Mouse (Mus musculus) myocyte (in vitro differentiated cells): Measurements from ENCODE around the gene Slc34a3. TPM values are rescaled to one million over a fixed set of nuclear protein-coding genes. Genes with fewer than 3 reads are reported as not detected.

Source experiments
- H3K27me3 ChIP-seq: one replicate; pipeline ENCODE4 v1.6.1; 2011; ENCODE audit not compliant: control insufficient read depth, insufficient read depth, insufficient read length
- H3K36me3 ChIP-seq: one replicate; pipeline ENCODE4 v1.6.1; 2011; ENCODE audit not compliant: control insufficient read depth, insufficient read depth
- H3K4me2 ChIP-seq: one replicate; pipeline ENCODE4 v1.6.1; 2011; ENCODE audit warnings: low read depth, control low read depth
- H3K4me3 ChIP-seq: one replicate; pipeline ENCODE4 v1.5.1; 2011; ENCODE audit warnings: mild to moderate bottlenecking, control low read depth, moderate library complexity
- H3K79me2 ChIP-seq: one replicate; pipeline ENCODE4 v1.6.1; 2011; ENCODE audit not compliant: control insufficient read depth, insufficient read depth
- H3ac ChIP-seq: one replicate; pipeline ENCODE4 v1.6.1; 2011; ENCODE audit not compliant: control insufficient read depth, insufficient read length
- CEBPB ChIP-seq: IDR thresholded peaks from 2 replicates; pipeline ENCODE4 v1.6.1; 2011; ENCODE audit warnings: mild to moderate bottlenecking, moderate library complexity; ENCODE audit not compliant: poor library complexity, insufficient read depth, severe bottlenecking
- E2F4 ChIP-seq: IDR thresholded peaks from one replicate; pipeline ENCODE4 v1.6.1; 2011; ENCODE audit warnings: mild to moderate bottlenecking, control low read depth, moderate library complexity; ENCODE audit not compliant: insufficient read depth
- MAX ChIP-seq: IDR thresholded peaks from one replicate; pipeline ENCODE4 v1.6.1; 2011; ENCODE audit warnings: low read depth, mild to moderate bottlenecking, control low read depth
- MYOD1 ChIP-seq, 3 experiments: IDR thresholded peaks; one replicate each; pipeline ENCODE4 v1.6.1; 2011; ENCODE audit warnings: control low read depth in 2 of 3, low read depth in 2 of 3, mild to moderate bottlenecking in 2 of 3, moderate library complexity in 1 of 3; ENCODE audit not compliant: insufficient read length in 2 of 3, control insufficient read depth in 1 of 3
- MYOG ChIP-seq, 3 experiments: IDR thresholded peaks; one replicate each; pipeline ENCODE4 v1.6.1; 2011; ENCODE audit warnings: control low read depth in 2 of 3, low read depth in 2 of 3, mild to moderate bottlenecking in 2 of 3; ENCODE audit not compliant: insufficient read length in 2 of 3, control insufficient read depth in 1 of 3, insufficient read depth in 1 of 3
- POLR2A ChIP-seq: IDR thresholded peaks from one replicate; pipeline ENCODE4 v1.6.1; 2011; ENCODE audit warnings: low read depth, mild to moderate bottlenecking, control low read depth, moderate library complexity; ENCODE audit not compliant: insufficient read length
- POLR2AphosphoS2 ChIP-seq: IDR thresholded peaks from one replicate; pipeline ENCODE4 v1.6.1; 2011; ENCODE audit warnings: low read depth, control low read depth; ENCODE audit not compliant: insufficient read length
- REST ChIP-seq: IDR thresholded peaks from one replicate; pipeline ENCODE4 v1.6.1; 2011; ENCODE audit warnings: mild to moderate bottlenecking, control low read depth, moderate library complexity; ENCODE audit not compliant: insufficient read depth, insufficient read length
- SRF ChIP-seq: IDR thresholded peaks from one replicate; pipeline ENCODE4 v1.6.1; 2011; ENCODE audit warnings: low read depth; ENCODE audit not compliant: control insufficient read depth, insufficient read length
- TCF12 ChIP-seq: IDR thresholded peaks from one replicate; pipeline ENCODE4 v1.6.1; 2011; ENCODE audit warnings: mild to moderate bottlenecking, control low read depth; ENCODE audit not compliant: poor library complexity, insufficient read depth, severe bottlenecking
- TCF3 ChIP-seq: IDR thresholded peaks from one replicate; pipeline ENCODE4 v1.6.1; 2011; ENCODE audit warnings: low read depth, control low read depth; ENCODE audit not compliant: insufficient read length
- USF1 ChIP-seq: IDR thresholded peaks from one replicate; pipeline ENCODE4 v1.6.1; 2011; ENCODE audit warnings: low read depth, mild to moderate bottlenecking, control low read depth, moderate library complexity
- polyA plus RNA-seq: library from polyadenylated mRNA; unstranded; fragments of >200 nt; fragmentation: generic; extraction: Trizol; gene quantifications from one replicate; pipeline ENCODE4 v1.2.1, GENCODE M21; 2012; ENCODE audit warnings: missing spikeins

Gene Slc34a3
- polyA plus RNA-seq, 1 experiment, result not detected

- no peak for TF ChIP-seq E2F4
- TF ChIP-seq USF1, result no peak
- TF ChIP-seq TCF12, result no peak
- no peak for TF ChIP-seq CEBPB
- no peak for TF ChIP-seq POLR2AphosphoS2
- no peak for TF ChIP-seq MYOD1 (IDR thresholded peaks at IDR 0.05; ENCODE audit: control insufficient read depth in 1 of 3, insufficient read length in 2 of 3, low read depth in 2 of 3)
- no peak for TF ChIP-seq REST
- no peak for TF ChIP-seq SRF
- TF ChIP-seq MYOG (IDR thresholded peaks at IDR 0.05; ENCODE audit: control insufficient read depth in 1 of 3, insufficient read depth in 1 of 3, insufficient read length in 2 of 3, low read depth in 2 of 3), result no peak
- no peak for TF ChIP-seq MAX
- TF ChIP-seq TCF3, result no peak
- no peak for TF ChIP-seq POLR2A
- H3K4me2 ChIP-seq, result peak overlapping the region; percentile 83
- peaks cover 14% of the 10 kb centered on the region for H3K36me3 ChIP-seq
- H3K79me2 ChIP-seq, result no peaks in the 10 kb centered on the region
- peak overlapping the region; percentile 24 for H3K4me3 ChIP-seq
- H3ac ChIP-seq, result no peak overlapping the region
- no peaks in the 10 kb centered on the region for H3K27me3 ChIP-seq
Measured at GRCm38 (mm10) chr2:25195211-25196156, 38.7 kb downstream of the Slc34a3 start.

DNA sequence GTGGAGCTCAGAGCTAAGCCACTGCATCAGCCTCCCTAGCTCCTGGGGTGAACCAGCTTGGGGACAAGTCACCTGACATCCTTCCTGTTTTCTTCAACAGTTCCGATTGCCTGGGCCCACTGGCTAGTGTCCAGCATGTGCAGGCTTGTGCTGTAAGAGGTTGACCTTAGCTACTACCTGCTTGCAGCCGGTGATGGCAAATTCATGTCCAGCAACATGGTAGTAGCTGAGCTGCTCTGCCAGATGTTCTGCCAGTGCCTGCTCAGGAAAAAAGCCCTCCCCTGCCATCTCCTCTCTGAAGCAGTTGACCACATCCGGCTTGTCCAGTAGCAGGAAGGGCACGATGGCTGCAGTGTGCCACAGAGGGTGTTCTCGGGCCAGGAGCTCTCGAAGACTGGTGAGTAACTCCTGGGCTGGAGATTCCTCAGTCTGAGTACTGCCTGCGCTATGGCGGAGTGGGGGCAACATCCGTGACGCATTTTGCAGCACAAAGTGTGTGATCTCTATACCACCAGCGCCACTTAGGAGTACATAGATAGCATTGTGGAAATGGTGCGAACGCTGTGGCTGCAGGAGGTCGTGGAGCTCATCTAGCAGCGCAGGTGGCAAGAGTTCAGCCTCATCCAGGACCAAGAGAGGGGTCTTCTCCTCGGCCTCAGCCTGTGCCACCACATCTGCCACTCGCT is 39.5 kb downstream of the Slc34a3 start:
- H3K4me3 ChIP-seq, result no peak overlapping the region

DNA sequence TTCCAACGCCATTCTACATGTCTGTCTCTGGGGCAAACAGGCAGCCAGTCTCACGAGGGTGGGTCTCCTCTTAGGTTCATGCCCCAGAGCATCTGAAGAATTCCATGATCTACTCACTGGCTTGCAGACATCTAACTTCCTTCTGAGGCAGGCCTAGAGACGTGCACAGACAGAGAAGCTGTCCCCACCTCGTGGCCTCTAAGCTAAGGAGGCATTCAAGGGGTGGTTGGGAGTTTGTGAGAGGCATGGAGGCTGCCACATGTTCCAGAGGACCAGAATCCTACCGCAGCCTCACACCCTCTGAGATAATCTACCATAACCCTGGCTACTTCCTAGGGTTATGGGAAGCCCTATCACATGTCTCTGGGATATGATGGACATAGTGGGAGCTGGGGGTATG is 40.2 kb downstream of the Slc34a3 start:
- H3K4me2 ChIP-seq, result no peak overlapping the region
- no peak overlapping the region for H3ac ChIP-seq

More for the DNA sequence above, 39.5 kb downstream of the Slc34a3 start:
- H3K27me3 ChIP-seq, result no peaks in the 10 kb centered on the region
- H3ac ChIP-seq, result no peak overlapping the region
- peaks cover 5% of the 10 kb centered on the region for H3K36me3 ChIP-seq
- no peak for TF ChIP-seq MYOG (IDR thresholded peaks at IDR 0.05; ENCODE audit: control insufficient read depth in 1 of 3, insufficient read depth in 1 of 3, insufficient read length in 2 of 3, low read depth in 2 of 3)
- TF ChIP-seq TCF3, result no peak
- TF ChIP-seq USF1, result no peak
- no peak for TF ChIP-seq MYOD1 (IDR thresholded peaks at IDR 0.05; ENCODE audit: control insufficient read depth in 1 of 3, insufficient read length in 2 of 3, low read depth in 2 of 3)
- no peak for TF ChIP-seq REST
- TF ChIP-seq POLR2A, result no peak
- TF ChIP-seq POLR2AphosphoS2, result no peak
- no peak overlapping the region for H3K4me2 ChIP-seq
- H3K79me2 ChIP-seq, result no peaks in the 10 kb centered on the region

GRCm38 (mm10) chr2:25193330-25193770 is 40.8 kb downstream of the Slc34a3 start:
- Histone ChIP-seq H3K4me3 (no peak overlapping the region), H3ac (no peak overlapping the region), H3K27me3 (no peaks in the 10 kb centered on the region), H3K4me2 (peak overlapping the region; percentile 25), H3K36me3 (no peaks in the 10 kb centered on the region), H3K79me2 (no peaks in the 10 kb centered on the region)
- TF ChIP-seq CEBPB (no peak), POLR2AphosphoS2 (peak; percentile 40)

More for the DNA sequence above, 40.2 kb downstream of the Slc34a3 start:
- no peak for TF ChIP-seq TCF3
- TF ChIP-seq REST, result no peak
- no peak for TF ChIP-seq E2F4
- no peak for TF ChIP-seq SRF
- TF ChIP-seq MAX, result no peak
- no peak for TF ChIP-seq POLR2A
- H3K36me3 ChIP-seq, result no peaks in the 10 kb centered on the region
- no peak overlapping the region for H3K4me3 ChIP-seq
- H3K27me3 ChIP-seq, result no peaks in the 10 kb centered on the region
- no peaks in the 10 kb centered on the region for H3K79me2 ChIP-seq

- TF ChIP-seq POLR2AphosphoS2, result no peak
- TF ChIP-seq POLR2A, result no peak
- TF ChIP-seq MYOD1 (IDR thresholded peaks at IDR 0.05; ENCODE audit: control insufficient read depth in 1 of 3, insufficient read length in 2 of 3, low read depth in 2 of 3), result no peak
- TF ChIP-seq MAX, result no peak
- TF ChIP-seq TCF3, result no peak
- no peak for TF ChIP-seq MYOG (IDR thresholded peaks at IDR 0.05; ENCODE audit: control insufficient read depth in 1 of 3, insufficient read depth in 1 of 3, insufficient read length in 2 of 3, low read depth in 2 of 3)
- no peak for TF ChIP-seq TCF12
- TF ChIP-seq USF1, result no peak
- no peak for TF ChIP-seq CEBPB
- no peak for TF ChIP-seq E2F4
- TF ChIP-seq REST, result no peak
- TF ChIP-seq SRF, result no peak
- Histone ChIP-seq H3K4me3 (no peak overlapping the region), H3K27me3 (no peaks in the 10 kb centered on the region), H3K36me3 (no peaks in the 10 kb centered on the region), H3K79me2 (no peaks in the 10 kb centered on the region), H3K4me2 (no peak overlapping the region), H3ac (no peak overlapping the region)
Measured at GRCm38 (mm10) chr2:25187841-25188240, 46.3 kb downstream of the Slc34a3 start.
